Mouse (Mus musculus) heart, embryonic 14.5 days (tissue): Measurements from ENCODE around the gene Pramef8. TPM values are rescaled to one million over a fixed set of nuclear protein-coding genes. Genes with fewer than 3 reads are reported as not detected.

ENCODE experiments used
- polyA plus RNA-seq: library from polyadenylated mRNA; unstranded; fragments of >200 nt; fragmentation: Nextera tagmentation; extraction: Ambion mirVana; gene quantifications from 2 replicates; pipeline ENCODE4 v1.2.1, GENCODE M21; 2014

Pramef8 gene
- polyA plus RNA-seq, 1 experiment from 2014 or later: 12.7 TPM

Other genes with a start within 250 kb of the Pramef8 start
- gene Prdm2, start 199.4 kb upstream of the Pramef8 start, polyA plus RNA-seq: 8.7 and 9.4 TPM in 2 replicates
- gene Pdpn, start 112.9 kb upstream of the Pramef8 start, polyA plus RNA-seq: 24.5 and 26.9 TPM in 2 replicates
- gene Lrrc38, start 62.7 kb upstream of the Pramef8 start, polyA plus RNA-seq: 0.24 and 0.47 TPM in 2 replicates
- not detected in 2 replicates for gene Pramel1, start 18.0 kb upstream of the Pramef8 start, polyA plus RNA-seq
- not detected in 2 replicates for gene Oog4, start 37.9 kb downstream of the Pramef8 start, polyA plus RNA-seq
- not detected in 2 replicates for gene Gm13043, start 98.9 kb downstream of the Pramef8 start, polyA plus RNA-seq
- not detected in 2 replicates for gene Gm13040, start 123.5 kb downstream of the Pramef8 start, polyA plus RNA-seq
- not detected in 2 replicates for gene BC080695, start 139.3 kb downstream of the Pramef8 start, polyA plus RNA-seq
- not detected in 2 replicates for gene Gm13057, start 139.3 kb downstream of the Pramef8 start, polyA plus RNA-seq
- not detected in 2 replicates for gene Gm13083, start 202.6 kb downstream of the Pramef8 start, polyA plus RNA-seq
- not detected in 2 replicates for gene Gm13088, start 244.8 kb downstream of the Pramef8 start, polyA plus RNA-seq